Mouse (Mus musculus): Measurements from ENCODE around the gene Ciapin1.
A peak's percentile ranks its signal among the peaks of the same experiment; 100 is the strongest.
"Not testable (repeated sequence)": the region's sequence is repeated elsewhere in the genome, so short reads cannot be mapped to it uniquely, and the experiment has no call there.

DNA sequence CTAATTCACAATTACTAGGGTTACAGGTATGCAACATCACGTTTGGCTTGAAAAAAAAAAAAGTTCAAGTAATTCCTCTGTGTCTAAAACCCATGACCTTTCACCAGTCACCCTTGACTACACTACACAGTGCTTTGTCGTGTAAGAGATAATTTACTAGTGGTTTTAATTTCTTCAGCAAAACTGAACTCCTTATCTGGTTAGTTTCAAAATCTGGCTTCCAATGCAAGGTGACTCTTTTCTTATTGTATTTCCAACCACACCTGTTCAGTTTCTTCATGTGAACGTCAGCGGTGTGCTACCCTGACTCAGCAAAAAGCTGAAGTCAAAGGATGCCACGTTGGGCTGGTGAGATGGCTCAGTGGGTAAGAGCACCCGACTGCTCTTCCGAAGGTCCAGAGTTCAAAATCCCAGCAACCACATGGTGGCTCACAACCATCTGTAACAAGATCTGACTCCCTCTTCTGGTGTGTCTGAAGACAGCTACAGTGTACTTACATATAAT, 4.2 kb downstream of the Ciapin1 start:
- peak; percentile 27; the same call in 1 of the 2 replicates for TF ChIP-seq MAFK (IDR thresholded peaks at IDR 0.05; ENCODE audit: borderline replicate concordance, low read depth, low read length)
- TF ChIP-seq MAZ (IDR thresholded peaks at IDR 0.05; ENCODE audit: low read depth, low read length), result not testable (repeated sequence)

Data from MEL (cell line).